Mouse (Mus musculus): ENCODE measurements around the gene Tas2r143.

DNA sequence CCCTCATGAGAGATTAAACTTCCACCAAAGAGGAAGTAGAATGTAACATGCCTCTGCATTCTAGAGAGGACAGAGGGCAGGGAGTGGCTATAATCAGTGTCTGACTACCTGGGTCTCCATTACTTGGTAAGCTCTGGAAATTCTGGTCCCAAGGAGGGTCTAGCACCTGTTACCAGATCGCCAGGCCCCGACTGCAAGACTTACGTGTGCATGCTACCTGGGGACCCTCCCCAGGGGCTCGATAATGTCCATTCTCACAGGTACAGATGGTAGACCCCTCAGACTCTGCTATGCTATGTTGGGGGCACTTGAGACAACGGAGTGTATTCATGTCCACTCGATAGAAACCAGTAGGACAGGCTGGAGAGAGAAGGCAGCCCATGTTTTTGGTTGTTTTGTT is 34.8 kb upstream of the Tas2r143 start:
- no peak for TF ChIP-seq CTCF (conservative IDR thresholded peaks at IDR 0.05; ENCODE audit: low read length)
- no peak for TF ChIP-seq NANOG (IDR thresholded peaks at IDR 0.05; ENCODE audit: borderline replicate concordance, low read length)

Measured in E14TG2a.4 (cell line).